Comparison of ENCODE assay signal across 38 mouse cellular contexts in genomic region chr14:12377883-12378282, GRCm38 (mm10). TPM values are rescaled to one million over a fixed set of nuclear protein-coding genes. Genes with fewer than 3 reads are reported as not detected.
DNase-seq lines count a peak whose midpoint lies in the region; ATAC-seq lines count a peak whose summit lies in the region.
"Had no signal": no experiment of that assay in that cellular context is flagged by ENCODE, and none has a peak within 500 bp of the region (broad histone marks: within the 10 kb centered on the region; RNA-seq: fewer than 3 reads in every experiment).

No protein-coding gene starts in this region.

- no peak overlapping the region for H3K9ac ChIP-seq in heart, embryonic 11.5 days (ENCODE audit: low read depth, low read length)
- H3K9ac ChIP-seq: embryonic facial prominence, embryonic 15.5 days; hindbrain, embryonic 15.5 days; limb, embryonic 15.5 days; liver, embryonic 13.5 days had no signal

- H3K9me3 ChIP-seq in heart, embryonic 11.5 days (replicated peaks; ENCODE audit: control insufficient read depth, low read length): no peaks in the 10 kb centered on the region
- H3K9me3 ChIP-seq: embryonic facial prominence, embryonic 10.5 days; embryonic facial prominence, embryonic 15.5 days; hindbrain, embryonic 10.5 days; hindbrain, embryonic 15.5 days; limb, embryonic 10.5 days; limb, embryonic 15.5 days; liver, embryonic 13.5 days had no signal

- no peaks in the 10 kb centered on the region for H3K36me3 ChIP-seq in heart, embryonic 11.5 days (ENCODE audit: control insufficient read depth, insufficient read depth, low read length)
- H3K36me3 ChIP-seq: embryonic facial prominence, embryonic 10.5 days; embryonic facial prominence, embryonic 15.5 days; hindbrain, embryonic 10.5 days; limb, embryonic 10.5 days; limb, embryonic 15.5 days; liver, embryonic 13.5 days had no signal

- H3K27me3 ChIP-seq in heart, embryonic 11.5 days (ENCODE audit: control insufficient read depth, insufficient read depth, low read length): peaks cover 4% of the 10 kb centered on the region; the same call in 1 of the 2 replicates
- H3K27me3 ChIP-seq: CH12.LX; limb, embryonic 15.5 days; liver, embryonic 13.5 days had no signal

- no peak for ATAC-seq in heart, embryonic 11.5 days (replicated peaks; ENCODE audit: insufficient number of reproducible peaks, low FRiP score, low TSS enrichment)
- ATAC-seq: inflammation-experienced regulatory T-cells, adult 6 months; lung, postnatal 0 days; Patski had no signal

- intact Hi-C loops in heart, postnatal 36 days (cut with DNase I): no loop called here

- DNase-seq in cerebellum, postnatal 10 days: peak; percentile 29 to 47
- DNase-seq in cerebellum, postnatal 4 days (ENCODE audit: low spot score in 2 of 2): no peak
- no peak for DNase-seq in heart, postnatal 36 days
- peak; percentile 43 for DNase-seq in retina, postnatal 1 day
- DNase-seq in retina, embryonic 14.5 days (ENCODE audit: low spot score): no peak
- DNase-seq in gastrocnemius, postnatal 25 days: no peak
- DNase-seq: adrenal gland, postnatal 25 days; cerebellum, adult 18-20 months; kidney, adult 11 months; kidney, postnatal 14 days; liver, embryonic 13.5 days; lung, adult 18-20 months; midbrain, embryonic 14.5 days; right cerebral cortex, adult 18-20 months; spleen, adult 18-20 months; thymus, postnatal 14 days had no signal

- WGBS in heart, embryonic 11.5 days (ENCODE audit: insufficient replicate concordance): 14% methylated on average over 9 of the region's 9 CpGs

- H3K27ac ChIP-seq in heart, embryonic 11.5 days (ENCODE audit: low read depth, low read length): no peak overlapping the region
- H3K27ac ChIP-seq: embryonic facial prominence, embryonic 10.5 days; embryonic facial prominence, embryonic 15.5 days; hindbrain, embryonic 10.5 days; hindbrain, embryonic 15.5 days; limb, embryonic 10.5 days; limb, embryonic 15.5 days; liver, embryonic 13.5 days had no signal

- H3K4me2 ChIP-seq in heart, embryonic 11.5 days: 0 out of 2 replicates have a peak overlapping the region, but pooled peaks have one; percentile 3
- H3K4me2 ChIP-seq: embryonic facial prominence, embryonic 15.5 days; hindbrain, embryonic 15.5 days; limb, embryonic 15.5 days; liver, embryonic 13.5 days had no signal

- no peak overlapping the region for H3K4me3 ChIP-seq in heart, embryonic 11.5 days (ENCODE audit: low read depth, low read length)
- H3K4me3 ChIP-seq: embryonic facial prominence, embryonic 10.5 days; embryonic facial prominence, embryonic 15.5 days; hindbrain, embryonic 10.5 days; hindbrain, embryonic 15.5 days; limb, embryonic 10.5 days; limb, embryonic 15.5 days; liver, embryonic 13.5 days had no signal

- H3K4me1 ChIP-seq in heart, embryonic 11.5 days (ENCODE audit: control insufficient read depth, insufficient read depth, low read length): no peaks in the 10 kb centered on the region
- H3K4me1 ChIP-seq: embryonic facial prominence, embryonic 15.5 days; limb, embryonic 10.5 days; limb, embryonic 15.5 days; liver, embryonic 13.5 days had no signal

RNA-seq across cellular contexts. Expression of gene Fezf2, which starts 29.9 kb away (rescaled TPM):
- 0.14 TPM in 1 of 2 replicates, not detected in the other for polyA plus RNA-seq in heart, embryonic 11.5 days (2014; fragmentation: Nextera tagmentation; extraction: Ambion mirVana)
- total RNA-seq in heart, postnatal 36 days (2021): not detected
- not detected for total RNA-seq in gastrocnemius, postnatal 25 days (2021)
- total RNA-seq: adrenal gland, postnatal 25 days; CH12.LX; gastrocnemius, adult 8-10 months; heart, adult 8-10 months; MEL; monocyte, adult 5-6 weeks had no signal
- polyA plus RNA-seq: C2C12; gonadal fat pad, adult 2 months; heart, postnatal 0 days; inflammation-experienced regulatory T-cells, adult 6 months; kidney, embryonic 14.5 days; limb, embryonic 10.5 days; limb, embryonic 15.5 days; liver, embryonic 13.5 days; lung, postnatal 0 days; neural tube, embryonic 14.5 days; Patski; stomach, embryonic 16.5 days; urinary bladder, adult 2 months had no signal

Comparison
In these comparisons a context has a peak if more than half of its experiments do, and no peak if none do; other contexts are left out.
1. DNase-seq: peak in cerebellum, postnatal 10 days (2 of 2) and retina, postnatal 1 day (single experiment); none in cerebellum, postnatal 4 days (0 of 2), heart, postnatal 36 days (0 of 2), retina, embryonic 14.5 days (single experiment) and gastrocnemius, postnatal 25 days (single experiment).